Mouse (Mus musculus): Measurements from ENCODE around the gene Cul4a. TPM values are rescaled to one million over a fixed set of nuclear protein-coding genes. Genes with fewer than 3 reads are reported as not detected.

Cul4a gene
- polyA plus RNA-seq, 1 experiment from 2014 or later = 93.9 TPM

DNA sequence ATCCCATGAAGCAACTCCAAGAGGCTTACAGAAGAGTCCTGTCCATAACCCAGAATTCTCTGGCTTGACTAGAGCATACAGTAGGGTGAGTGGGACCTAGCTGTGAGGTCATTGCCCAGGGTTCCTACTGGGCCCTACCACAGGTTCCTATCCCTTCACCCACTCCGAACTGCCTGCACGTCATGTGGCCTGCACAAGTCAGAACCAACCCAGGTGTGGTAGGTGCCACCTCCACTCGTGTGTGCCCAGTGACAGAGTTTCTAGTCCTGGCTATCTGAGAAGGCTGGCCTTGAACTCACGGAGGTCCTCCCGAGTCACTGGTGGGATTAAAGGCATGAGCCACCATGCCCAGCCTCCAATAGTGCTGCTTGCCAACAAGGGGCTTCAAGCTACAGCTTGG, 72.7 kb downstream of the Cul4a start:
- WGBS = 92% methylated on average over 5 of the region's 5 CpGs
- Histone ChIP-seq H3K27ac (ENCODE audit: low read length) (no peak overlapping the region), H3K4me2 (replicated peaks; ENCODE audit: low read depth, low read length) (no peak overlapping the region), H3K9ac (replicated peaks; ENCODE audit: low read depth, low read length) (no peak overlapping the region), H3K9me3 (ENCODE audit: control insufficient read depth, low read depth, low read length) (no peaks in the 10 kb centered on the region), H3K36me3 (ENCODE audit: control insufficient read depth, insufficient read depth, low read length) (peaks cover 35% of the 10 kb centered on the region), H3K4me3 (ENCODE audit: low read depth, low read length) (no peak overlapping the region), H3K27me3 (ENCODE audit: control insufficient read depth, insufficient read depth, low read length) (no peaks in the 10 kb centered on the region), H3K4me1 (ENCODE audit: control insufficient read depth, insufficient read depth, low read length) (no peaks in the 10 kb centered on the region)
- no peak for ATAC-seq (ENCODE audit: insufficient number of reproducible peaks, insufficient read depth, low FRiP score, low read depth)

DNA sequence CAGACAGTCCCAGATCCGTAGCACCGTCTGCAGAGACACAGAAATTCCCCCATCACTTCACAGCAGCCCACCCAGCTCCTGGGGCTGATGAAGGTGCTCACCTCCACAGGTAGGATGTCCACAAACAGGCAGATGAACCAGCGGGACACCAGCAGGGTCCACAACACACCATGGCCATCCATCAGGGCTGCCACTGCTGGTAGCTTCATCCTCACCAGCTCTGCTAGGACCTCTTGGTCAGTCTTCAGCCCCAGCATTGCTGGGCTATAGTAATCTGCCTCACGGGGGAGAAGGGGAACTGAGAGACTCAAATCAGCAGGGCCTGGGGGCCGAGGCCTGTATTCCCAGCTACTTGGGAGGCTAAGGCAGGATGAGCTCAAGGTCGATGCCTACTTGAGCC, 74.1 kb downstream of the Cul4a start:
- WGBS = 69% methylated on average over 6 of the region's 6 CpGs
- Histone ChIP-seq H3K27me3 (ENCODE audit: control insufficient read depth, insufficient read depth, low read length) (no peaks in the 10 kb centered on the region), H3K27ac (ENCODE audit: low read length) (no peak overlapping the region), H3K9me3 (ENCODE audit: control insufficient read depth, low read depth, low read length) (no peaks in the 10 kb centered on the region), H3K4me1 (ENCODE audit: control insufficient read depth, insufficient read depth, low read length) (no peaks in the 10 kb centered on the region), H3K9ac (replicated peaks; ENCODE audit: low read depth, low read length) (no peak overlapping the region), H3K4me2 (replicated peaks; ENCODE audit: low read depth, low read length) (no peak overlapping the region), H3K36me3 (ENCODE audit: control insufficient read depth, insufficient read depth, low read length) (peaks cover 22% of the 10 kb centered on the region), H3K4me3 (ENCODE audit: low read depth, low read length) (no peak overlapping the region)
- no peak for ATAC-seq (ENCODE audit: insufficient number of reproducible peaks, insufficient read depth, low FRiP score, low read depth)

DNA sequence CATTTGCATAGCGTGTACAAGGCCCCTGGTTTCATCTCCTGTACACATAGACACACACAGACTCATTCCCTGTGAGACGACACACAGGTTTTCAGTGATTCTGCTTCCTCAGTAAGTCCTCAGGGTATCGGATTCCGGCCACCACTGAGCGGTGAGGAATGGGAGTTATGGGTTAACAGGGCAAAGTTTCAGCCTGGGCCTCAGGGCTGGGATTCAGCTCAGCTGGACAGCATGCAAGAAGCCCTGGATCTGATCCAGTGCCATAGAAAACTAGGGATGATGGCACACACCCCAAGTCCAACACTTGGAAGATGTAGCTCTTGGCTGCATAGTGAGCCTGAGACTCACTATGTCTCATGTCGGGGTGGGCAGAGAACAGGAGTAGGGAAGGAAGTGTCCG, 74.5 kb downstream of the Cul4a start:
- no peak for ATAC-seq (ENCODE audit: insufficient number of reproducible peaks, insufficient read depth, low FRiP score, low read depth)

DNA sequence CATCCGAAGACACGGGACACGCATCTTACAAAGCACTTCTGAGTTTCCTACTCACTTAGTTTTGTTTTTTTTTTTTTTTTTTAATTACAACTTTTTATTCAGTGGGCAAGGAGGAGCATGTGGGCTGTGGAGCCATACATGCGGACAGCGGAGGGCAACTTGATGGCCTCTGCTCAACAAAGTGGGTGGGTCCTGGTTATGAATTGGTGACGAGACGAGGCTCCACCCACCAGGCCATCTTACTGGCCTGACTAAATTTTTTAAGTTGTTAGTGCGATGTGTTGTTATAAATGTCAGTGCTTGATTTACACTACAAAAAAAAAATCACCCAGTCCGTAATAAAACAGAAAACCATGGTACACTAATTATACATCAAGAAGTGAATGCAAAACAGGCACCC, 75.0 kb downstream of the Cul4a start:
- Histone ChIP-seq H3K27ac (ENCODE audit: low read length) (no peak overlapping the region), H3K4me3 (ENCODE audit: low read depth, low read length) (no peak overlapping the region), H3K4me2 (replicated peaks; ENCODE audit: low read depth, low read length) (no peak overlapping the region), H3K9me3 (ENCODE audit: control insufficient read depth, low read depth, low read length) (no peaks in the 10 kb centered on the region), H3K4me1 (ENCODE audit: control insufficient read depth, insufficient read depth, low read length) (no peaks in the 10 kb centered on the region), H3K36me3 (ENCODE audit: control insufficient read depth, insufficient read depth, low read length) (peaks cover 14% of the 10 kb centered on the region), H3K27me3 (ENCODE audit: control insufficient read depth, insufficient read depth, low read length) (no peaks in the 10 kb centered on the region), H3K9ac (replicated peaks; ENCODE audit: low read depth, low read length) (no peak overlapping the region)
- no peak for ATAC-seq (ENCODE audit: insufficient number of reproducible peaks, insufficient read depth, low FRiP score, low read depth)
- 80% methylated on average over 9 of the region's 9 CpGs for WGBS

More for the DNA sequence above, 74.5 kb downstream of the Cul4a start:
- no peak overlapping the region for H3K4me2 ChIP-seq (replicated peaks; ENCODE audit: low read depth, low read length)
- no peaks in the 10 kb centered on the region for H3K9me3 ChIP-seq (ENCODE audit: control insufficient read depth, low read depth, low read length)
- H3K27me3 ChIP-seq (ENCODE audit: control insufficient read depth, insufficient read depth, low read length) = no peaks in the 10 kb centered on the region
- peaks cover 19% of the 10 kb centered on the region for H3K36me3 ChIP-seq (ENCODE audit: control insufficient read depth, insufficient read depth, low read length)
- no peak overlapping the region for H3K9ac ChIP-seq (replicated peaks; ENCODE audit: low read depth, low read length)
- no peak overlapping the region for H3K4me3 ChIP-seq (ENCODE audit: low read depth, low read length)
- WGBS = 70% methylated on average over 7 of the region's 7 CpGs
- no peaks in the 10 kb centered on the region for H3K4me1 ChIP-seq (ENCODE audit: control insufficient read depth, insufficient read depth, low read length)
- H3K27ac ChIP-seq (ENCODE audit: low read length) = no peak overlapping the region

DNA sequence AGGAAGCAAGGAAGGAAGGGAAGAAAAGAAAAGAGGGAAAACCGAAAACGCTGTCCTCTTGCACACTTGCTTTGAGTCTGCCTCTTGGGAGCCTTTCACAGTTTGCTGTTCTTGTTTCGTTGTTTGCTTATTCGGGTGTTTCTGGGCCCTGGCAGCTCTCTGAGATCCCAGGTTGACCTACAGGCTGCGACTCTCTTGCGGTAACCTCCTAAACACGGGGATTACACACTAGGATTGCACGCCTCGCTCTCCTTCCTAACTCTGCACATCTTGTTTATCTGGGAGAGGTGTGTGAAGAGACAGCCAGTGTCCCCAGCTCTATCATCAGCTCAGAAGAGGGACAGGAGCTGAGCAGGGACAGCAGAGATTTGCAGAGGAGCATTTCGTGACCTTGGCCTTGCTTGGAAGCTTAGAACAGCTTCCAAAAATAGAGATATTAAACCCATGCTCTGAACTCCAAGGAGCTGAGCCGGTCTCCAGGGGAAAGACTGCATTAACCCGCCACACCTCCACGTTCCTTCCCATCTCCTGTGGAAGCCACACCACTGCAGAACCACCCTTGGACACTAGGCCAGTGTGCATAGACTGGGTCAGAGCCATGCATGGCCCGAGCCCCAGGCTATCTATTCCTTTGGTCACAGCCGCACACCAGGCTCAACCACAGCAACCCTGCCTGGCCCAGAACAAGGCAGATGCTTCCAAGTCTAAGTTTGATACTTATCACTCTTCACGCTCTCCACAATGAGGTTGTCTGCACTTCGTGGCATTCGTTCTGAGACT, 75.7 kb downstream of the Cul4a start:
- no peak overlapping the region for H3K4me3 ChIP-seq (ENCODE audit: low read depth, low read length)
- no peaks in the 10 kb centered on the region for H3K9me3 ChIP-seq (ENCODE audit: control insufficient read depth, low read depth, low read length)
- no peak overlapping the region for H3K4me2 ChIP-seq (replicated peaks; ENCODE audit: low read depth, low read length)
- H3K27me3 ChIP-seq (ENCODE audit: control insufficient read depth, insufficient read depth, low read length) = no peaks in the 10 kb centered on the region
- H3K4me1 ChIP-seq (ENCODE audit: control insufficient read depth, insufficient read depth, low read length) = no peaks in the 10 kb centered on the region
- peaks cover 9% of the 10 kb centered on the region for H3K36me3 ChIP-seq (ENCODE audit: control insufficient read depth, insufficient read depth, low read length)
- WGBS = 76% methylated on average over 18 of the region's 18 CpGs
- no peak for ATAC-seq (ENCODE audit: insufficient number of reproducible peaks, insufficient read depth, low FRiP score, low read depth)
- no peak overlapping the region for H3K9ac ChIP-seq (replicated peaks; ENCODE audit: low read depth, low read length)
- no peak overlapping the region for H3K27ac ChIP-seq (ENCODE audit: low read length)

DNA sequence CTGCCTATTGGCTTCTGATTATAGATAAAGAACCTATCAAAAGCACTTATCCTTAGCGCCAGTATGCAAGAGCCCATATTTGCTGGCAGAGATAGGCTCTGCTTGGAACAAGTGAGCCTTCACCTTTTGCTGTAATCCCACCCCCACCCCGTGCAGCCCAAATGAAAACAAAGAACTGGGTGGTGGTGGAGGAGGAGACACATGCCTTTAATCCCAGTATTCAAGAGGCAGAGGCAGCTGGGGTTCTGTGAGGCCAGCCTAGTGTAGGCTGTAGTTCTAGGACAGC, 76.2 kb downstream of the Cul4a start:
- no peaks in the 10 kb centered on the region for H3K9me3 ChIP-seq (ENCODE audit: control insufficient read depth, low read depth, low read length)
- H3K9ac ChIP-seq (replicated peaks; ENCODE audit: low read depth, low read length) = no peak overlapping the region
- no peak overlapping the region for H3K27ac ChIP-seq (ENCODE audit: low read length)
- H3K4me3 ChIP-seq (ENCODE audit: low read depth, low read length) = no peak overlapping the region
- no peak for ATAC-seq (ENCODE audit: insufficient number of reproducible peaks, insufficient read depth, low FRiP score, low read depth)
- H3K27me3 ChIP-seq (ENCODE audit: control insufficient read depth, insufficient read depth, low read length) = no peaks in the 10 kb centered on the region
- H3K4me1 ChIP-seq (ENCODE audit: control insufficient read depth, insufficient read depth, low read length) = no peaks in the 10 kb centered on the region
- 47% methylated on average over 2 of the region's 2 CpGs for WGBS
- peaks cover 4% of the 10 kb centered on the region for H3K36me3 ChIP-seq (ENCODE audit: control insufficient read depth, insufficient read depth, low read length)
- no peak overlapping the region for H3K4me2 ChIP-seq (replicated peaks; ENCODE audit: low read depth, low read length)

DNA sequence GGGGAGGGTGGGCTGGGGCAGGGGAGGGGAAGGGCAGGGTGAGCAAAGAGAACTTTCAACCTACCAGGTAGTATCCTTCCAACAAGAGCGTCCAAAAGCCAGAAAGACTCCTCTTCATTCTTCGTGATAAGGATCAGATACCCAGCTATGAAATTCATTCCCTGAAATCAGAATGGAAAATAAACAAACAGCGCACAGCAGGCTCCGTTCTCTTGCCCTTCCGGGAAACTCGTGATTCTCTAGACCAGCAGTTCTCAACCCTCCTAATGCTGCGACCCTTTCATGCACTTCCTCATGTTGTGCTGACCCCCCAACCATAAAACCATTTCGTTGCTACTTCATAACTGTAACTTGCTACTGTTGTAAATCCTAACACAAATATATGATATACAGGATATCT, 81.4 kb downstream of the Cul4a start:
- Histone ChIP-seq H3K4me3 (ENCODE audit: low read depth, low read length) (no peak overlapping the region), H3K4me1 (ENCODE audit: control insufficient read depth, insufficient read depth, low read length) (no peaks in the 10 kb centered on the region), H3K9ac (replicated peaks; ENCODE audit: low read depth, low read length) (no peak overlapping the region), H3K27ac (ENCODE audit: low read length) (no peak overlapping the region), H3K36me3 (ENCODE audit: control insufficient read depth, insufficient read depth, low read length) (no peaks in the 10 kb centered on the region), H3K27me3 (ENCODE audit: control insufficient read depth, insufficient read depth, low read length) (no peaks in the 10 kb centered on the region), H3K4me2 (replicated peaks; ENCODE audit: low read depth, low read length) (no peak overlapping the region), H3K9me3 (ENCODE audit: control insufficient read depth, low read depth, low read length) (no peaks in the 10 kb centered on the region)
- no peak for ATAC-seq (ENCODE audit: insufficient number of reproducible peaks, insufficient read depth, low FRiP score, low read depth)
- 80% methylated on average over 8 of the region's 8 CpGs for WGBS

DNA sequence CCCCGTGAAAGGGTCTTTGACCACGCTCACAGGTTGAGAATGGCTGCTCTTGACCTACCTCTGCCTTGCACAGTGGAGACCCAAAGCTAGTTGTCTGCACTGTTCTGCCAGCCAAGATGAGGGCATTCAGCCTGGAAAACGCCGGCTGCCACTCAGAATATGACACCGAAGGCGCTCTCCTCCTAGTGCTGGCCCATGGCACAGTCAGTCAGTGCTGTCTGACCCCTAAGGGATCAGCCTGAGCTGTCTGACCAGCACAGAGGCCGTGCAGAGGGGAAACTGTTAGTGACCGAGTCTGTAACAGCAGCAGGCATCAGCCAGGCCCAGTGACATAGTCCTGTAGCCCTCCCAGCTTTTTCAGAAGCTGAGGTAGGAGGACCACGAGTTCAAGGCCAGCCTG, 81.8 kb downstream of the Cul4a start:
- H3K27ac ChIP-seq (ENCODE audit: low read length) = no peak overlapping the region
- ATAC-seq (ENCODE audit: insufficient number of reproducible peaks, insufficient read depth, low FRiP score, low read depth) = no peak
- no peak overlapping the region for H3K4me2 ChIP-seq (replicated peaks; ENCODE audit: low read depth, low read length)
- H3K4me1 ChIP-seq (ENCODE audit: control insufficient read depth, insufficient read depth, low read length) = no peaks in the 10 kb centered on the region
- no peaks in the 10 kb centered on the region for H3K27me3 ChIP-seq (ENCODE audit: control insufficient read depth, insufficient read depth, low read length)
- H3K9ac ChIP-seq (replicated peaks; ENCODE audit: low read depth, low read length) = no peak overlapping the region
- H3K9me3 ChIP-seq (ENCODE audit: control insufficient read depth, low read depth, low read length) = no peaks in the 10 kb centered on the region
- H3K36me3 ChIP-seq (ENCODE audit: control insufficient read depth, insufficient read depth, low read length) = no peaks in the 10 kb centered on the region
- no peak overlapping the region for H3K4me3 ChIP-seq (ENCODE audit: low read depth, low read length)
- WGBS = 81% methylated on average over 9 of the region's 9 CpGs

DNA sequence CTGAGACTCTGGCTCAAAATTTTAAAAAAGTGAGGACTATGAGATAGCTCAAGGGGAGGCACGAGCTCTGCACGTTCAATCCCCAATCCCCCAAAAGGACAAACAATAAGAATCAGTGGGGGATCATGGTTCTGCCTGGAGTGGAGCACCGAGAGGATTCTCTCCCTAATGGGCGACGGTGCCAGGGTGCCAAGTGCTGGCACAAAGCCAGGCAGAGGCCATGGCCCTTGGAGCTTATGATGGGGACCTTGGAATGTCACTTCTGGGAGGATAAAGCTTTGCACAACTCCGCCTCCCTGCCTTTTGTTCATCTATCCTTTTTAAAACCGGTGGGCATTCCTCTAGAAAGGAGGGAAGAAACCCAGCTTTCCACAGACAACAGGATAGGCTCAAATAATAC, 82.2 kb downstream of the Cul4a start:
- Histone ChIP-seq H3K27ac (ENCODE audit: low read length) (no peak overlapping the region), H3K9me3 (ENCODE audit: control insufficient read depth, low read depth, low read length) (no peaks in the 10 kb centered on the region), H3K27me3 (ENCODE audit: control insufficient read depth, insufficient read depth, low read length) (no peaks in the 10 kb centered on the region), H3K4me1 (ENCODE audit: control insufficient read depth, insufficient read depth, low read length) (no peaks in the 10 kb centered on the region), H3K9ac (replicated peaks; ENCODE audit: low read depth, low read length) (no peak overlapping the region), H3K4me3 (ENCODE audit: low read depth, low read length) (no peak overlapping the region), H3K36me3 (ENCODE audit: control insufficient read depth, insufficient read depth, low read length) (no peaks in the 10 kb centered on the region), H3K4me2 (replicated peaks; ENCODE audit: low read depth, low read length) (no peak overlapping the region)
- ATAC-seq (ENCODE audit: insufficient number of reproducible peaks, insufficient read depth, low FRiP score, low read depth) = no peak
- 77% methylated on average over 7 of the region's 7 CpGs for WGBS
